Mouse (Mus musculus) kidney, embryonic 15.5 days (tissue): ENCODE results near the gene Tmem174. TPM values are rescaled to one million over a fixed set of nuclear protein-coding genes. Genes with fewer than 3 reads are reported as not detected.

Experiments
- ATAC-seq: fragments of 200-750 bp; cut with Nextera tagmentation; replicated peaks from 2 replicates; pipeline ENCODE4 v1.8.0; 2017; ENCODE audit warnings: moderate TSS enrichment; ENCODE audit not compliant: low FRiP score
- H3K27ac ChIP-seq: fragments of 300-500 bp; sonication (generic); 2 replicates; pipeline ENCODE4 v1.5.1; 2015; ENCODE audit warnings: mild to moderate bottlenecking, inconsistent platforms
- H3K27me3 ChIP-seq: fragments of 300-500 bp; sonication (generic); 2 replicates; pipeline ENCODE4 v1.6.1; 2015; ENCODE audit warnings: inconsistent platforms
- H3K36me3 ChIP-seq: fragments of 300-500 bp; sonication (generic); 2 replicates; pipeline ENCODE4 v1.6.1; 2015; ENCODE audit warnings: inconsistent platforms
- H3K4me1 ChIP-seq: fragments of 300-500 bp; sonication (generic); 2 replicates; pipeline ENCODE4 v1.6.1; 2015; ENCODE audit warnings: inconsistent platforms
- H3K4me2 ChIP-seq: fragments of 300-500 bp; sonication (generic); 2 replicates; pipeline ENCODE4 v1.6.1; 2015; ENCODE audit warnings: moderate library complexity, mild to moderate bottlenecking, inconsistent platforms
- H3K4me3 ChIP-seq: fragments of 300-500 bp; sonication (generic); replicated peaks from 2 replicates; pipeline ENCODE4 v1.5.1; 2015; ENCODE audit warnings: mild to moderate bottlenecking, inconsistent platforms
- H3K9ac ChIP-seq: fragments of 300-500 bp; sonication (generic); 2 replicates; pipeline ENCODE4 v1.6.1; 2015; ENCODE audit warnings: mild to moderate bottlenecking, inconsistent platforms
- H3K9me3 ChIP-seq: fragments of 300-500 bp; sonication (generic); replicated peaks from 2 replicates; pipeline ENCODE4 v1.6.1; 2016; ENCODE audit warnings: inconsistent platforms
- WGBS: fragments of 180-500 bp; shearing (Covaris S2); methylation state at CpG from one replicate; pipeline ENCODE4 v1.1.7; 2015; ENCODE audit warnings: mixed read lengths; 5-methylcytosine and 5-hydroxymethylcytosine counted together
- polyA plus RNA-seq: library from polyadenylated mRNA; unstranded; fragments of >200 nt; fragmentation: Nextera tagmentation; extraction: Ambion mirVana; gene quantifications from 2 replicates; pipeline ENCODE4 v1.2.1, GENCODE M21; 2015

The Tmem174 gene
- polyA plus RNA-seq: 21.1 and 22.4 TPM in 2 replicates

DNA sequence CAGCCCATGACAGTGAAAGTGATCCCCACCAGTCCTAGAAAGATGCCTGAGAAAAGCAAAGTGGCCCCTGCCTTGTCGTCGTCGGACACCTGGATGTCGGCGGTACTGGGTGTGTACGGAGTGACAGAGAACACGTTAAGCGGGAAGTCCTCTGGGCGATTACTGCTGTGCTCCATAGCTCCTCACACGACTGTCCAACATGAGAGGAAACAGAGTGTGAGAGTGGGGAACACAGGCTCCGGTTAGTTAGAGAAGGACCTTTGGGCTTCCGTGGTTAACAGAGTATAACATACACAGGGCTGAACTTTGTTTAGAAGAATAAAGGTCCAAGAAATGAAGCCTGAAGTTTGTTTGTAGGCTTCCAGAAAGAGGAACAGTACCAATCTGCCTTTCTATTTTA lies at the start of gene Tmem174:
Gene Tmem174 (minus strand): TSS at position 266 of the 400 bp plus-strand sequence.
- 84% methylated on average over 12 of the region's 12 CpGs for WGBS
- H3K36me3 ChIP-seq: no peaks in the 10 kb centered on the region
- H3K4me3 ChIP-seq: peak within 1 kb of the TSS; percentile 24
- no peak within 1 kb of the TSS for H3K9ac ChIP-seq
- H3K27me3 ChIP-seq: no peaks in the 10 kb centered on the region
- H3K4me1 ChIP-seq: peaks cover 28% of the 10 kb centered on the region
- H3K9me3 ChIP-seq: no peaks in the 10 kb centered on the region; the same call in 1 of the 2 replicates
- H3K4me2 ChIP-seq: peak within 1 kb of the TSS; percentile 31
- ATAC-seq: 0 out of 2 replicates have a peak, but pooled peaks have one; percentile 10
- H3K27ac ChIP-seq: peak within 1 kb of the TSS; percentile 81

DNA sequence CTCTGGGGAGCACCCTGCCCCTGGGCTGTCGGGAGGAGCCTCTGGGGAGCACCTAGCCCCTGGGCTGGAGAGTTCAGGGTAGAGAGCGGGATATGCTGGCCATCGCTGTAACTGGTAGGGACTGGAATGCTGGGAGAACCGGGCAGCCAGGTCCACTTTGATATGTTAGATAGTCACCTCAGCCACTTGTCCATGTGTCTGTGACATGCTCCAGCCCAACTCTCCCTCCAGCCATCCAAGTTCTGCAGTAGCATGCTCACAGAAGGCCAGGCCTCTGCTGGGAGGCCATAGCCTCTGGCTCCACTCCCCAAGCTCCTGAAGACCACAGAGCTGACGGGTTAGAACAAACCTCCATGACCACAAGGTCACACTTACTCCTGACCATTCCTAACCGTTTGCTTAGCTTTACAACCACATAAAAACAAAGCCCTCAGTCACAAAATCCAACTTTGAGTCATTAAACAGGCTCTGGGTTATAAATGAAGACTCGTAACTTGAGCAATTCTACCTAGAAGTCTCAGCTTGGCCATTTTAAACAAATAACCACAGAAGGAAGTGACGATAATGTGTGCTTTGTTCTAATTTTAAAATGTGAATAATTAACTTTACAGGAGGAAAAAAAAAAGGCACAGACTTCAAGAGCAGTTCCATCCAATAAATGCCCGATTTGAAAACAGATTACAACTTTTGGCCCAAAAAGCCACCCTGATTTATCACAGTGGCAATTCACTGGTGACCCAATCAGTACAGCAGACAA lies 47.1 kb upstream of the Tmem174 start:
- Histone ChIP-seq H3K9ac (no peak overlapping the region), H3K9me3 (no peaks in the 10 kb centered on the region), H3K4me1 (peaks cover 33% of the 10 kb centered on the region), H3K27me3 (no peaks in the 10 kb centered on the region), H3K36me3 (no peaks in the 10 kb centered on the region), H3K27ac (peak overlapping the region; percentile 83), H3K4me2 (no peak overlapping the region), H3K4me3 (no peak overlapping the region)
- 39% methylated on average over 9 of the region's 9 CpGs for WGBS
- no peak for ATAC-seq

DNA sequence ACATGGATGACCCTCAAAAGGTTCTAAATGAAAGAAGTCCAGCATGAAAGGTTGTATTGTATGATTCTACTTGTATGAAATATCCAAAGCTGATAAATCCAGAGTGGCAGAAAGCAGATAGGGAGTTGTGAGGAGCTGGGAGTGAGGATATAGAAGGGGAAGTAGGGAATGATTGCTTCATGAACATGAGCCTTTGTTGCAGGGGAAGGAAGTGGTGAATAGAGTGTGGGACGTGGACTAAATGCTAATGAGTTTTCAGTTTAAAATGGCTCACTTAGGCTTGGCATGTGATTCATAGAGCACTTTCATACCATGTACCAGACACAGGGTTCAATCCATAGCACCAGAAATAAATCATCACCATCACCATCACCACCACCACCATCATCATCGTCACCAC lies 46.2 kb upstream of the Tmem174 start:
- no peak overlapping the region for H3K9ac ChIP-seq
- H3K27me3 ChIP-seq: no peaks in the 10 kb centered on the region
- 82% methylated on average over 2 of the region's 2 CpGs for WGBS
- H3K4me3 ChIP-seq: no peak overlapping the region
- H3K36me3 ChIP-seq: no peaks in the 10 kb centered on the region
- H3K4me2 ChIP-seq: no peak overlapping the region
- no peaks in the 10 kb centered on the region for H3K9me3 ChIP-seq
- H3K27ac ChIP-seq: 0 out of 2 replicates have a peak overlapping the region, but pooled peaks have one; percentile 83
- no peak for ATAC-seq
- H3K4me1 ChIP-seq: peaks cover 38% of the 10 kb centered on the region

DNA sequence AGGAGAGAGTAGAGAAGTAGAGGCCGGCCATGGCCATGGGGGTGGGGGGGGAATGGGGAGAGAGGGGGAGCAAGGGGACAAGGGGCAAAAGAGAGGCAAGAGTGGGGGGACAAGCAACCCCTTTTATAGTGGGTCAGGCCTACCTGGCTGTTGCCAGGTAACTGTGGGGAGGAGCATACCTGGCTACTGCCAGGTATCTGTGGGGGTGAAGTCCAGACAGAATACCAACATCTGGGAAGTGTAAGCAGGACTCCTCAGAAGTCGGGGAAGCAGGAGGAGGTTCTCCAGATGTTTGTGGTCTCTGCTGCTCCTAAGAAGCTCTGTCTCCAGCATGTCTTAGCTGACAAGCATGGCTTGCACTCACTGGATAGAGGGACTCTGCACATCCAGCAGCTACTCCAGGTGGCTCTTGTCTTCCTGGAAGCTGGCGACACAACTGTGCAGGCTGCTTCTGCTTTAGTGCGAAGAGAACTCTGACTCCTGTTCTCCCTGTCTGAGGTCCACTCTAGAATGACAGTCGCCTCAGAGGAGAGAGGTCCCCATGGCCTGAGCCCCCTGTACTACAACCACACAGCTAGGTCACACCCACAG lies 43.4 kb upstream of the Tmem174 start:
- no peak overlapping the region for H3K4me2 ChIP-seq
- no peaks in the 10 kb centered on the region for H3K36me3 ChIP-seq
- H3K27ac ChIP-seq: peak overlapping the region; percentile 86
- 0 out of 2 replicates have a peak, but pooled peaks have one; percentile 9 for ATAC-seq
- no peak overlapping the region for H3K4me3 ChIP-seq
- WGBS: 57% methylated on average over 5 of the region's 5 CpGs
- no peak overlapping the region for H3K9ac ChIP-seq
- no peaks in the 10 kb centered on the region for H3K9me3 ChIP-seq
- peaks cover 36% of the 10 kb centered on the region for H3K4me1 ChIP-seq
- no peaks in the 10 kb centered on the region for H3K27me3 ChIP-seq

DNA sequence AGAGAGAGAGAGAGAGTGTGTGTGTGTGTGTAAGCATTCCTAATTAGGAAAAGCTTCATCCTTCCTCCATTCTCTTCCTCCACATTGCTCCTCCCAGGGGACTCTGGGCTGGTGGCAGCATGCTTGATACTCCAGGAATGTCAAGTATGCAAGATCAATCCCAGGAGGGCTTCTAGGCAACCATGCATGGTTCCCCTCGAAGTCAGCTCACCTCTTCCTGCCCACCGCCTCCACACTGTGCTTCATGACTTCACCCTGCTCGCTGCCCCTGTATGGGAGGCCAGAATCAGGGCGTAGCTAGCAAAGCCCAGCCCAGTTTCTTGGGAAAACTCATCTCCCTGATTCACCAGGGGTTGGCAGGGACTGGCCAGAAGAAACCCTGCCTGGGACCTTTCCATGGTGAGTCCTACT lies 42.4 kb upstream of the Tmem174 start:
- peak; percentile 92 for ATAC-seq
- Histone ChIP-seq H3K4me3 (no peak overlapping the region), H3K27ac (peak overlapping the region; percentile 86), H3K4me2 (peak overlapping the region; percentile 25; the same call in 1 of the 2 replicates), H3K9me3 (no peaks in the 10 kb centered on the region), H3K9ac (no peak overlapping the region), H3K27me3 (no peaks in the 10 kb centered on the region), H3K4me1 (peaks cover 32% of the 10 kb centered on the region), H3K36me3 (no peaks in the 10 kb centered on the region)
- WGBS: 20% methylated on average over 4 of the region's 4 CpGs

DNA sequence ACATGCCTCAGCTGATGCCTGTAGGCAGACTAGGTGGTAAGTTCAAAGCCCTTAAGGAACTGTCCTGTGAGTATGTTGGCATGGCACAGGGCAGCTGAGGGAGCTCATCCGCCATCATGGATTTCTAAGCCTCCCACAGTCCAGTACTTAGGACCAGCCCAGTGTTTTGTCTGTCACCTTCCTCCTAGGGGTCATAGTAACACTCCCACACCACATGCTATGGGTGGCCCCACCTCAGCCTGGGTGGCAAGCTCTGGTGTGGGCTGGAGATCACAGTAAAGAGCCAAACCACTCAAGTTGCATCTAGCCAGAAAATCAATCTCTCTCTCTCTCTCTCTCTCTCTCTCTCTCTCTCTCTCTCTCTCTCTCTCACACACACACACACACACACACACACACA lies 42.0 kb upstream of the Tmem174 start:
- WGBS: 62% methylated on average over 1 of the region's 1 CpGs
- no peaks in the 10 kb centered on the region for H3K27me3 ChIP-seq
- ATAC-seq: peak; percentile 65

DNA sequence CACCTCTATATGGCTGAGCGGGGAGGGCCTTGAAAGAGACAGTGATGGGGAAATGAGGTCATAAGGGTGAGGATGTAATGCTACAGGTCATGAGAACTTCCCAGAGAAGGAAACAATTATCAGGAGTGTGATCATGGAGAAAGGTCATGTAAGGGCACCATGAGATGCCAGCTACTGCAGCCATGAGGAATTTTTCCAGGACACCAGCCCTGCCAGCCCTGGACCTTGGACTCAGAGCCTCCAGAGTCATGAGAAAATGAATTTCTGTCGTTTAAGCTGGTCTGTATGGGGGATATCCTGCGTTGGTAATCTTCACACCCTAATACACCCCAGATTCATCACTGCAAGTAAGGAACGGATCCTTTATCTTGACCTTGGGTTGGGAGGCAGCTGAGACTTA lies 36.7 kb upstream of the Tmem174 start:
- no peak for ATAC-seq
- H3K4me2 ChIP-seq: no peak overlapping the region
- H3K27me3 ChIP-seq: no peaks in the 10 kb centered on the region
- no peak overlapping the region for H3K27ac ChIP-seq
- H3K4me1 ChIP-seq: peaks cover 2% of the 10 kb centered on the region
- no peak overlapping the region for H3K9ac ChIP-seq
- no peaks in the 10 kb centered on the region for H3K36me3 ChIP-seq
- no peaks in the 10 kb centered on the region for H3K9me3 ChIP-seq
- H3K4me3 ChIP-seq: no peak overlapping the region
- 69% methylated on average over 4 of the region's 4 CpGs for WGBS

More for the DNA sequence above, 42.0 kb upstream of the Tmem174 start:
- Histone ChIP-seq H3K4me1 (peaks cover 29% of the 10 kb centered on the region), H3K9ac (no peak overlapping the region), H3K27ac (peak overlapping the region; percentile 86), H3K36me3 (no peaks in the 10 kb centered on the region), H3K9me3 (no peaks in the 10 kb centered on the region), H3K4me3 (no peak overlapping the region), H3K4me2 (no peak overlapping the region)

DNA sequence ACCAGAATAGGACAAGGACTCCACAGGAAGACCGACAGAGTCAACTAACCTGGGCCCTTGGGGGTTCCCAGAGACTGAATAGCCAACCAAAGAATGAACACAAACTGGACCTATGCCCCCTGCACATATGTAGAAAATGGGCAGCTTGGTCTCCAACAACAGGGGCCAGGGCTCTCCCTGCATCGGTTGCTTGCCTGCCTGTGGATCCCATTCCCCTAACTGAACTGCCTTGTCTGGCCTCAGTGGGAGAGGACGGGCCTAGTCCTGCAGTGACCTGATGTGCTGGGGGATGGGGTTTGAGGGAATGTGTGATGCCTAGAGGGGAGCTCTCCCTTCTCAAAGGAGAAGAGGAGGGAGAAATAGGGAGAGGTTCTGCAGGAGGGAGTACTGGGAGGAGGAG lies 32.1 kb upstream of the Tmem174 start:
- Histone ChIP-seq H3K36me3 (no peaks in the 10 kb centered on the region), H3K4me1 (no peaks in the 10 kb centered on the region), H3K27ac (no peak overlapping the region), H3K4me3 (no peak overlapping the region), H3K9ac (no peak overlapping the region), H3K4me2 (no peak overlapping the region), H3K27me3 (no peaks in the 10 kb centered on the region), H3K9me3 (no peaks in the 10 kb centered on the region)
- WGBS: 79% methylated on average over 3 of the region's 3 CpGs
- ATAC-seq: no peak

DNA sequence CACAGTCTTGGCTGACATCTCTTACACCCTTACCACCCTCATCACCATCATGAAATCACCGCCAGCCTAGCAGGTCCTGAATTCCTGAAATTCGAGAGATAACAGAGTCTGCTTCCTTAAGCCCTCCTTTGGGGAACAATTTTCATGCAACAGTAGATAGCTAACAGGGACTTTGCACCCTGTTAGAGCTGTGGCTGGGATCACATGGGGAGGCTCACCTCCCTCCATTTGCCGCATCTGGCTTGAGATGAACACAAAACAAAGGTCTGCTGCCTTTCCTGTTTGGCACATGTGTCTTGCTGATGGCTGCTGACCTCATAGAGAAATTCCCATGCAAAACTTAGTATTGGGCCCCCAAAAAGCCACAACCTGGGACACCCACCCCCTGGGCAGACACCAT lies 30.1 kb upstream of the Tmem174 start:
- H3K9ac ChIP-seq: no peak overlapping the region
- ATAC-seq: no peak
- H3K27me3 ChIP-seq: no peaks in the 10 kb centered on the region
- WGBS: 76% methylated on average over 3 of the region's 3 CpGs
- H3K4me3 ChIP-seq: no peak overlapping the region
- H3K27ac ChIP-seq: no peak overlapping the region
- no peaks in the 10 kb centered on the region for H3K4me1 ChIP-seq
- H3K36me3 ChIP-seq: no peaks in the 10 kb centered on the region
- H3K9me3 ChIP-seq: no peaks in the 10 kb centered on the region
- H3K4me2 ChIP-seq: no peak overlapping the region

DNA sequence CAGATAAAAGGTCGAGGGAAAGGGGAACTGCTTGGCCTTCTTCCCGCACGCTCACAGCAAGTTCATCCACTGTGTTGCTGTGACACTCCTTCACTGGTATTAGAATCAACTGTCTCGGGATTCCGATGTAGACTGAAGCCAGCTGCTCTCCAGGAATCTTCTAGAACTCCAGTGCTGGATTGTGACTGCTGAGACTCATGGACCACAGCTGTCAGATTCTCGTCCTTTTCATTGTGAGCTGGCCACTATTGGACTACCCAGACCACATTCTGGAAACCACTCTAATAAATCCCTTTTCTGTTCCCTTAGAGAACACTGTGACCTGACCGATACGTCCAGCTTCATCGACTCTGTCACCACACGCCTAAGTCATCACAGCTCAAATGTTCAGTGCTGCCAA lies 28.0 kb upstream of the Tmem174 start:
- ATAC-seq: no peak
- H3K27ac ChIP-seq: no peak overlapping the region
- no peak overlapping the region for H3K4me2 ChIP-seq
- no peak overlapping the region for H3K9ac ChIP-seq
- H3K4me3 ChIP-seq: no peak overlapping the region
- no peaks in the 10 kb centered on the region for H3K9me3 ChIP-seq
- no peaks in the 10 kb centered on the region for H3K36me3 ChIP-seq
- no peaks in the 10 kb centered on the region for H3K4me1 ChIP-seq
- H3K27me3 ChIP-seq: no peaks in the 10 kb centered on the region
- WGBS: 70% methylated on average over 10 of the region's 10 CpGs

DNA sequence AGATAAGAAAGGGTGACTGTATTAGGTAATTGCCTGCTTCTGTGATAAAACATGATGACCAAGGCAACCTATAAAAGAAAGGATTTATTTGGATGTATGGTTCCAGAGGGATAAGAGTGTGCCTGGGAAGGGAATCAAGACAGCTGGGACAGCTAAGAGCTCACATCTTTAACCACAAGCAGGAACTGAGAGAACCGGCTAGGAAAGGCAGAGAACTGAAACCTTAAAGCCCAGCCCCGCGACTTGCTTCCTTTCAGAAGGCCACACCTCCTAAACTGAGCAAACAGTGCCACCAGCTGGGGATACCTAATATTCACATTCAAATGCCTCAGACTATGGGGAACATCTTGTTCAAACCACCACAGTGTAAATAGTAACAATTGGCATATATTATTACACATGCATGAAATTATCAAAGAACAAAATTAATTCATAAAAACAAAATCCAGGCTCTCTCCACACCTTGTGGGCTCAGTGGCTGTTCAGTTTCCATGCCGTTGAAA lies 25.0 kb upstream of the Tmem174 start:
- 81% methylated on average over 4 of the region's 4 CpGs for WGBS
- ATAC-seq: no peak
- H3K36me3 ChIP-seq: no peaks in the 10 kb centered on the region
- H3K4me3 ChIP-seq: no peak overlapping the region
- no peaks in the 10 kb centered on the region for H3K9me3 ChIP-seq
- no peak overlapping the region for H3K27ac ChIP-seq
- H3K4me1 ChIP-seq: no peaks in the 10 kb centered on the region
- H3K27me3 ChIP-seq: no peaks in the 10 kb centered on the region
- H3K9ac ChIP-seq: no peak overlapping the region
- H3K4me2 ChIP-seq: no peak overlapping the region

DNA sequence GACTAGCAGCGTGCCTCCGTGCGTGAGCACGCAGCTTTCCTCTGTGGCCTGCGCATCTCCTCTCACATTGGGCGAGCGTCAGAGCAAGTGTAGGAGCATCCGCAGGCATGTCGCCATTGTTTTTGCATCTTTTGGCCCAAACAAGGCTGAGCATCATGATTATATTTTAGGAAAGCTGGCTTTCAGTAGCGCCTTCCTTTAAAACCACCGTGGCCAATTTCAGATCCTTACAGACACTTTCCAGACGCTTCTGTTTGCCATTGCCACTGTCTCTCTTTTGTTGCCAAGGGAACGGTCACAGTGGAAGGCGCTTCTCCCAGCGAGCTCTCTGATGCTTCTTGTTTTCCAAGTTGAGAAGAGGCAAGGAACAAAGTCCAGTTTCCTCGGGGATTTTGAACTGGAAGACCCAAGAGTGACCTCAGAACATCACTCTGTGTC lies 18.8 kb upstream of the Tmem174 start:
- ATAC-seq: no peak
- Histone ChIP-seq H3K9me3 (no peaks in the 10 kb centered on the region), H3K27ac (no peak overlapping the region), H3K36me3 (no peaks in the 10 kb centered on the region), H3K4me3 (no peak overlapping the region), H3K27me3 (no peaks in the 10 kb centered on the region), H3K9ac (no peak overlapping the region), H3K4me2 (no peak overlapping the region), H3K4me1 (peaks cover 30% of the 10 kb centered on the region)
- 88% methylated on average over 16 of the region's 16 CpGs for WGBS
